Mouse (Mus musculus) kidney, adult 2 months (tissue): ENCODE results near the gene Bach2. TPM values are rescaled to one million over a fixed set of nuclear protein-coding genes. Genes with fewer than 3 reads are reported as not detected.
A peak's percentile ranks its signal among the peaks of the same experiment; 100 is the strongest.

Experiments used
- DNase-seq: peaks from one replicate; pipeline ENCODE4 v3.0.0; 2021
- H3K27ac ChIP-seq: fragments of 200-500 bp; 2 replicates; pipeline ENCODE4 v1.5.1; 2012; ENCODE audit warnings: low read depth, low read length, control low read depth, inconsistent platforms; ENCODE audit not compliant: insufficient read depth
- H3K27me3 ChIP-seq: fragments of 200-500 bp; replicated peaks from 2 replicates; pipeline ENCODE4 v1.6.1; 2012; ENCODE audit warnings: mild to moderate bottlenecking, moderate library complexity, low read length, inconsistent platforms; ENCODE audit not compliant: control insufficient read depth, insufficient read depth
- H3K36me3 ChIP-seq: fragments of 200-500 bp; 2 replicates; pipeline ENCODE4 v1.6.1; 2012; ENCODE audit warnings: mild to moderate bottlenecking, moderate library complexity, low read length, inconsistent platforms; ENCODE audit not compliant: control insufficient read depth, insufficient read depth
- H3K4me1 ChIP-seq: fragments of 200-500 bp; 2 replicates; pipeline ENCODE4 v1.6.1; 2011; ENCODE audit warnings: low read length; ENCODE audit not compliant: control insufficient read depth, insufficient read depth
- H3K4me3 ChIP-seq: fragments of 200-500 bp; 2 replicates; pipeline ENCODE4 v1.5.1; 2011; ENCODE audit warnings: mild to moderate bottlenecking, low read depth, low read length, control low read depth; ENCODE audit not compliant: insufficient read depth
- CTCF ChIP-seq: fragments of 200-500 bp; conservative IDR thresholded peaks from 2 replicates; pipeline ENCODE4 v1.5.1; 2011; ENCODE audit warnings: low read depth, mild to moderate bottlenecking, control low read depth, low read length, moderate library complexity, mixed read lengths; ENCODE audit not compliant: insufficient read depth, insufficient read length
- POLR2A ChIP-seq: fragments of 200-500 bp; IDR thresholded peaks from one replicate; pipeline ENCODE4 v1.6.1; 2011; ENCODE audit warnings: low read depth, low read length, control low read depth
- WGBS: fragments of 180-500 bp; shearing (Covaris S2); methylation state at CpG from one replicate; pipeline ENCODE4 v1.1.7; 2018; 5-methylcytosine and 5-hydroxymethylcytosine counted together
- polyA plus RNA-seq: library from polyadenylated mRNA; depleted of rRNA; stranded (reverse); fragments of >200 nt; gene quantifications from 2 replicates; pipeline ENCODE4 v1.2.3, GENCODE M21; 2012

Gene Bach2
- polyA plus RNA-seq, 1 experiment, result 2.5 TPM

DNA sequence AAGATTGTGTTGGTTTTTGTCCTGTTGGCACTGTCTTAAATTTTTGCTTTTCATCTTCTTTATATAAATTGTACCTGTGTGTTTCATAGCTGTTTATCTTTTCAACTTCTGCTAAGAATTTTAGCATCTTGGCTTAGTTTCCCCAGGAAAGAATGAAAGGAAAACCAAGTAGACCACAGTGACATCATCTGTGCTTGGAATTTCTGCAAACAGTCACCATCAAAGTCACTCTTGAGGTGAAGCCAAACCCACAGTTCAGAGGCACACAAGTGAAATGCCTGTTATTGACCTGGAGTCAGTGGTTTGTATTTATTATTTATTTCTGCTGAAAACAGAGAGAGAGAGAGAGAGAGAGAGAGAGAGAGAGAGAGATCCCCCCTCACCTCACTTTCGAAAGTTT is 95.5 kb downstream of the Bach2 start:
- WGBS, result 97% methylated on average over 1 of the region's 1 CpGs
- Histone ChIP-seq H3K36me3 (no peaks in the 10 kb centered on the region), H3K4me1 (peaks cover 6% of the 10 kb centered on the region; the same call in 1 of the 2 replicates), H3K27me3 (no peaks in the 10 kb centered on the region), H3K27ac (no peak overlapping the region), H3K4me3 (no peak overlapping the region)
- TF ChIP-seq POLR2A, result no peak
- TF ChIP-seq CTCF, result no peak
- no peak for DNase-seq

- Histone ChIP-seq H3K27me3 (no peaks in the 10 kb centered on the region), H3K36me3 (no peaks in the 10 kb centered on the region), H3K4me3 (no peak overlapping the region), H3K27ac (no peak overlapping the region), H3K4me1 (peaks cover 6% of the 10 kb centered on the region; the same call in 1 of the 2 replicates)
- WGBS, result 91% methylated on average over 5 of the region's 5 CpGs
- TF ChIP-seq CTCF (no peak), POLR2A (no peak)
- DNase-seq, result no peak
These were observed 96.2 kb downstream of the Bach2 start for GRCm38 (mm10) chr4:32334765-32335164.

GRCm38 (mm10) chr4:32335659-32336058 is 97.1 kb downstream of the Bach2 start:
- TF ChIP-seq CTCF (no peak), POLR2A (no peak)
- Histone ChIP-seq H3K4me3 (no peak overlapping the region), H3K27ac (peak overlapping the region; percentile 14; the same call in 1 of the 2 replicates), H3K27me3 (no peaks in the 10 kb centered on the region), H3K4me1 (peaks cover 6% of the 10 kb centered on the region; the same call in 1 of the 2 replicates), H3K36me3 (no peaks in the 10 kb centered on the region)
- WGBS, result 71% methylated on average over 12 of the region's 12 CpGs
- DNase-seq, result peak; percentile 27

DNA sequence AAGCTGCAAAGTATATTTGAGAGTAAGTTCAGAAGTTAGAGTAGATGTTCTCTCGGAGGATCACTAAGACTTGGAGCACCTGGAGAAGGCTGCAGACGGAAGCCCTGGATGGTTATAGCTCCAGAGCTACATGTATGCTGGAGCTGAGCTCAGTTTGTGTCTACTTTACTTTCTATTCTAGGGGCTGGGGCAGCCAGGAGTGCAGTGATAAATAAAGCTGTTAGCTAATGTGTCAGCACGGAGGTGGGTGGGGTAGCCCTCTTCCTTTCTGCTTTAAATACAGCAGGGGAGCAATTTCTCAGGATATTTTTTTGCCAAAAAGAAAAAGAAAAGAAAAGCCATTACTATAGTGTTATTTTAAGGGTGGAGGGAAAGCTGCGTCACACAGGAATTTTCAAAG is 98.0 kb downstream of the Bach2 start:
- no peaks in the 10 kb centered on the region for H3K36me3 ChIP-seq
- TF ChIP-seq CTCF (no peak), POLR2A (no peak)
- no peak overlapping the region for H3K27ac ChIP-seq
- 75% methylated on average over 4 of the region's 4 CpGs for WGBS
- H3K27me3 ChIP-seq, result no peaks in the 10 kb centered on the region
- no peak overlapping the region for H3K4me3 ChIP-seq
- H3K4me1 ChIP-seq, result peaks cover 6% of the 10 kb centered on the region; the same call in 1 of the 2 replicates
- peak; percentile 68 for DNase-seq

DNA sequence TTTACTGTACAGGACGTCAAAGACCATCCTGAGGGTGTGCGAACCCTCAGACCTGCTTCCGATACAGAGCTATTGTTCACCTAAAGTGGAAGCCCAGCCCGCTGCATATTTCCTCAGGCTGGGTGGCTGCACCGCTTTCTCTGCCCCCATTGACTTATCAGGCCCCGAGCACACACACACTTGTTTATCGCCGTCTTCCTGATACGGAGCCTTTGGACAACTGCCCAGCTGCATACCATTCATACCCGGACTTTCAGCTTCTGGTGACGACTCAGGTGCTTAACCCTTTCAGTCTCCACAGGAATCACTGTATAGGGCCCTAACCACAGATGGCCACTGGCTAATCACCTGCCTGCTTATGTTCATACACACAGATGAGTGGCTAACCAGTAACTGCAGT is 99.0 kb downstream of the Bach2 start:
- TF ChIP-seq POLR2A, result no peak
- TF ChIP-seq CTCF, result no peak
- Histone ChIP-seq H3K27ac (no peak overlapping the region), H3K4me1 (peaks cover 6% of the 10 kb centered on the region; the same call in 1 of the 2 replicates), H3K4me3 (no peak overlapping the region), H3K27me3 (no peaks in the 10 kb centered on the region), H3K36me3 (no peaks in the 10 kb centered on the region)
- DNase-seq, result peak; percentile 90
- whole genome bisulfite sequencing, result 10% methylated on average over 11 of the region's 11 CpGs

GRCm38 (mm10) chr4:32338451-32338850 is 99.8 kb downstream of the Bach2 start:
- Histone ChIP-seq H3K36me3 (no peaks in the 10 kb centered on the region), H3K27me3 (no peaks in the 10 kb centered on the region), H3K27ac (no peak overlapping the region), H3K4me1 (peaks cover 6% of the 10 kb centered on the region; the same call in 1 of the 2 replicates), H3K4me3 (no peak overlapping the region)
- no peak for DNase-seq
- no peak for TF ChIP-seq POLR2A
- no peak for TF ChIP-seq CTCF
- 66% methylated on average over 10 of the region's 10 CpGs for WGBS

- 88% methylated on average over 7 of the region's 7 CpGs for WGBS
- H3K4me3 ChIP-seq, result no peak overlapping the region
- TF ChIP-seq POLR2A, result no peak
- no peak for TF ChIP-seq CTCF
- no peaks in the 10 kb centered on the region for H3K36me3 ChIP-seq
- DNase-seq, result no peak
- peaks cover 8% of the 10 kb centered on the region; the same call in 1 of the 2 replicates for H3K4me1 ChIP-seq
- no peaks in the 10 kb centered on the region for H3K27me3 ChIP-seq
- H3K27ac ChIP-seq, result no peak overlapping the region
These were observed 102.2 kb downstream of the Bach2 start for GRCm38 (mm10) chr4:32340844-32341243.
